Mouse (Mus musculus) right cerebral cortex, postnatal 10 days (tissue): ENCODE data around the gene Speer4a.
A peak's percentile ranks its signal among the peaks of the same experiment; 100 is the strongest.
"Not testable (repeated sequence)": the region's sequence is repeated elsewhere in the genome, so short reads cannot be mapped to it uniquely, and the experiment has no call there.

ENCODE experiments used
- DNase-seq, 2 experiments: peaks; one replicate each; pipeline ENCODE4 v3.0.0; 2021; ENCODE audit warnings: low spot score in 2 of 2

Speer4a gene

GRCm38 (mm10) chr5:26039458-26039857, at the start of gene Speer4a:
TSS of gene Speer4a (minus strand) at chr5:26039558.
- not testable (repeated sequence) for DNase-seq

GRCm38 (mm10) chr5:26079023-26079422, 39.7 kb upstream of the Speer4a start:
- DNase-seq, result not testable (repeated sequence)

- DNase-seq, result no peak
These were observed 31.4 kb upstream of the Speer4a start for GRCm38 (mm10) chr5:26070716-26071115.

GRCm38 (mm10) chr5:26058481-26058880, 19.1 kb upstream of the Speer4a start, which contains the start of gene Gm7347:
TSS of gene Gm7347 (minus strand) at chr5:26058581.
- not testable (repeated sequence) for DNase-seq

GRCm38 (mm10) chr5:26022816-26023215, 16.5 kb downstream of the Speer4a start, which contains the start of gene Gm5862:
TSS of gene Gm5862 (minus strand) at chr5:26022916.
- DNase-seq, result not testable (repeated sequence)

- not testable (repeated sequence) for DNase-seq
These were observed 31.7 kb downstream of the Speer4a start for GRCm38 (mm10) chr5:26007697-26008096.

- DNase-seq, result peak; percentile 28 to 41
These were observed 32.2 kb downstream of the Speer4a start for GRCm38 (mm10) chr5:26006937-26007695.

GRCm38 (mm10) chr5:26004698-26005097, 34.7 kb downstream of the Speer4a start, which contains the start of gene Gm1979:
TSS of gene Gm1979 (minus strand) at chr5:26004798.
- DNase-seq, result not testable (repeated sequence)

GRCm38 (mm10) chr5:25988550-25988949, 50.8 kb downstream of the Speer4a start, which contains the start of gene Gm21698:
TSS of gene Gm21698 (minus strand) at chr5:25988650.
- not testable (repeated sequence) for DNase-seq
